Mouse (Mus musculus) liver, embryonic 12.5 days (tissue): ENCODE measurements around the gene Tbx6. TPM values are rescaled to one million over a fixed set of nuclear protein-coding genes. Genes with fewer than 3 reads are reported as not detected.

Source experiments
- ATAC-seq: fragments of 200-750 bp; cut with Nextera tagmentation; 2 replicates; pipeline ENCODE4 v1.8.0; 2017; ENCODE audit warnings: moderate number of reproducible peaks, mild to moderate bottlenecking, moderate library complexity
- H3K27ac ChIP-seq: fragments of 300-500 bp; sonication (generic); 2 replicates; pipeline ENCODE4 v1.5.1; 2016; ENCODE audit warnings: mild to moderate bottlenecking
- H3K27me3 ChIP-seq: fragments of 300-500 bp; sonication (generic); replicated peaks from 2 replicates; pipeline ENCODE4 v1.6.1; 2016; ENCODE audit warnings: mild to moderate bottlenecking, moderate library complexity
- H3K36me3 ChIP-seq: fragments of 300-500 bp; sonication (generic); 2 replicates; pipeline ENCODE4 v1.6.1; 2016; ENCODE audit warnings: mild to moderate bottlenecking, moderate library complexity
- H3K4me1 ChIP-seq: fragments of 300-500 bp; sonication (generic); 2 replicates; pipeline ENCODE4 v1.6.1; 2016
- H3K4me2 ChIP-seq: fragments of 300-500 bp; sonication (generic); 2 replicates; pipeline ENCODE4 v1.6.1; 2016; ENCODE audit warnings: mild to moderate bottlenecking, moderate library complexity
- H3K4me3 ChIP-seq: fragments of 300-500 bp; sonication (generic); 2 replicates; pipeline ENCODE4 v1.5.1; 2016; ENCODE audit warnings: mild to moderate bottlenecking, moderate library complexity
- H3K9ac ChIP-seq: fragments of 300-500 bp; sonication (generic); 2 replicates; pipeline ENCODE4 v1.6.1; 2016; ENCODE audit warnings: mild to moderate bottlenecking, moderate library complexity
- H3K9me3 ChIP-seq: fragments of 300-500 bp; sonication (generic); replicated peaks from 2 replicates; pipeline ENCODE4 v1.6.1; 2016; ENCODE audit warnings: mild to moderate bottlenecking, moderate library complexity
- WGBS: fragments of 180-500 bp; shearing (Covaris S2); methylation state at CpG from one replicate; pipeline ENCODE4 v1.1.7; 2016; ENCODE audit not compliant: insufficient replicate concordance; 5-methylcytosine and 5-hydroxymethylcytosine counted together
- polyA plus RNA-seq: library from polyadenylated mRNA; unstranded; fragments of >200 nt; fragmentation: Nextera tagmentation; extraction: Ambion mirVana; gene quantifications from 2 replicates; pipeline ENCODE4 v1.2.1, GENCODE M21; 2016

The Tbx6 gene
- polyA plus RNA-seq, 1 experiment from 2014 or later, result 0.33 TPM

- Histone ChIP-seq H3K4me1 (peaks cover 56% of the 10 kb centered on the region), H3K9me3 (no peaks in the 10 kb centered on the region), H3K9ac (no peak overlapping the region), H3K27me3 (no peaks in the 10 kb centered on the region), H3K4me2 (peak overlapping the region; percentile 92; the same call in 1 of the 2 replicates), H3K36me3 (no peaks in the 10 kb centered on the region; the same call in 1 of the 2 replicates), H3K4me3 (no peak overlapping the region), H3K27ac (peak overlapping the region; percentile 7; the same call in 1 of the 2 replicates)
- no peak for ATAC-seq
- 70% methylated on average over 4 of the region's 4 CpGs for whole genome bisulfite sequencing
Observed at GRCm38 (mm10) chr7:126807405-126807804, 26.1 kb downstream of the Tbx6 start.

GRCm38 (mm10) chr7:126808703-126809455 lies 27.6 kb downstream of the Tbx6 start:
- H3K4me2 ChIP-seq, result peak overlapping the region; percentile 92
- H3K4me1 ChIP-seq, result peaks cover 41% of the 10 kb centered on the region
- H3K4me3 ChIP-seq, result peak overlapping the region; percentile 65
- peak; percentile 88 for ATAC-seq
- H3K9ac ChIP-seq, result peak overlapping the region; percentile 78
- WGBS, result 3% methylated on average over 43 of the region's 43 CpGs
- H3K9me3 ChIP-seq, result no peaks in the 10 kb centered on the region
- no peaks in the 10 kb centered on the region; the same call in 1 of the 2 replicates for H3K36me3 ChIP-seq
- H3K27me3 ChIP-seq, result peaks cover 7% of the 10 kb centered on the region; the same call in 1 of the 2 replicates
- peak overlapping the region; percentile 78 for H3K27ac ChIP-seq

- ATAC-seq, result no peak
- H3K9me3 ChIP-seq, result no peaks in the 10 kb centered on the region
- H3K36me3 ChIP-seq, result no peaks in the 10 kb centered on the region; the same call in 1 of the 2 replicates
- 41% methylated on average over 5 of the region's 5 CpGs for WGBS
- peak overlapping the region; percentile 65; the same call in 1 of the 2 replicates for H3K4me3 ChIP-seq
- peak overlapping the region; percentile 78; the same call in 1 of the 2 replicates for H3K9ac ChIP-seq
- peaks cover 35% of the 10 kb centered on the region for H3K4me1 ChIP-seq
- H3K27ac ChIP-seq, result peak overlapping the region; percentile 78; the same call in 1 of the 2 replicates
- H3K27me3 ChIP-seq, result peaks cover 11% of the 10 kb centered on the region; the same call in 1 of the 2 replicates
- H3K4me2 ChIP-seq, result peak overlapping the region; percentile 92
Observed at GRCm38 (mm10) chr7:126809723-126810369, 28.6 kb downstream of the Tbx6 start.

- 56% methylated on average over 8 of the region's 8 CpGs for WGBS
- no peak overlapping the region for H3K4me3 ChIP-seq
- peaks cover 17% of the 10 kb centered on the region; the same call in 1 of the 2 replicates for H3K27me3 ChIP-seq
- no peaks in the 10 kb centered on the region for H3K9me3 ChIP-seq
- H3K36me3 ChIP-seq, result no peaks in the 10 kb centered on the region
- H3K27ac ChIP-seq, result no peak overlapping the region
- no peak overlapping the region for H3K4me2 ChIP-seq
- H3K9ac ChIP-seq, result no peak overlapping the region
- ATAC-seq, result no peak
- H3K4me1 ChIP-seq, result no peaks in the 10 kb centered on the region
Observed at GRCm38 (mm10) chr7:126815726-126816222, 34.5 kb downstream of the Tbx6 start.

GRCm38 (mm10) chr7:126816494-126816893 lies 35.2 kb downstream of the Tbx6 start:
- H3K9ac ChIP-seq, result no peak overlapping the region

GRCm38 (mm10) chr7:126817595-126817994 lies 36.3 kb downstream of the Tbx6 start:
- peaks cover 27% of the 10 kb centered on the region for H3K27me3 ChIP-seq
- ATAC-seq, result no peak
- H3K27ac ChIP-seq, result no peak overlapping the region
- H3K4me3 ChIP-seq, result no peak overlapping the region
- WGBS, result 69% methylated on average over 7 of the region's 7 CpGs
- no peaks in the 10 kb centered on the region for H3K9me3 ChIP-seq
- no peak overlapping the region for H3K9ac ChIP-seq
- no peak overlapping the region for H3K4me2 ChIP-seq
- no peaks in the 10 kb centered on the region for H3K36me3 ChIP-seq
- H3K4me1 ChIP-seq, result no peaks in the 10 kb centered on the region

More at GRCm38 (mm10) chr7:126816494-126816893, 35.2 kb downstream of the Tbx6 start:
- H3K4me3 ChIP-seq, result no peak overlapping the region
- no peak overlapping the region for H3K4me2 ChIP-seq
- H3K9me3 ChIP-seq, result no peaks in the 10 kb centered on the region
- no peak overlapping the region for H3K27ac ChIP-seq
- H3K4me1 ChIP-seq, result no peaks in the 10 kb centered on the region
- no peaks in the 10 kb centered on the region for H3K36me3 ChIP-seq
- ATAC-seq, result no peak
- H3K27me3 ChIP-seq, result peaks cover 19% of the 10 kb centered on the region; the same call in 1 of the 2 replicates
- 73% methylated on average over 8 of the region's 8 CpGs for WGBS

- Histone ChIP-seq H3K4me1 (peaks cover 7% of the 10 kb centered on the region; the same call in 1 of the 2 replicates), H3K27me3 (peaks cover 33% of the 10 kb centered on the region)
Observed at GRCm38 (mm10) chr7:126818818-126819217, 37.5 kb downstream of the Tbx6 start.

GRCm38 (mm10) chr7:126821835-126822511 lies 40.7 kb downstream of the Tbx6 start:
- 19% methylated on average over 7 of the region's 7 CpGs for WGBS
- H3K36me3 ChIP-seq, result no peaks in the 10 kb centered on the region
- no peak overlapping the region for H3K9ac ChIP-seq
- no peak overlapping the region for H3K4me2 ChIP-seq
- H3K4me3 ChIP-seq, result no peak overlapping the region
- H3K4me1 ChIP-seq, result peaks cover 7% of the 10 kb centered on the region; the same call in 1 of the 2 replicates
- ATAC-seq, result peak; percentile 35; the same call in 1 of the 2 replicates
- H3K9me3 ChIP-seq, result no peaks in the 10 kb centered on the region
- peaks cover 58% of the 10 kb centered on the region for H3K27me3 ChIP-seq
- H3K27ac ChIP-seq, result no peak overlapping the region

More at GRCm38 (mm10) chr7:126818818-126819217, 37.5 kb downstream of the Tbx6 start:
- no peak for ATAC-seq
- Histone ChIP-seq H3K4me2 (no peak overlapping the region), H3K36me3 (no peaks in the 10 kb centered on the region), H3K9me3 (no peaks in the 10 kb centered on the region), H3K27ac (no peak overlapping the region), H3K4me3 (no peak overlapping the region), H3K9ac (no peak overlapping the region)
- 6% methylated on average over 1 of the region's 1 CpGs for WGBS

GRCm38 (mm10) chr7:126822741-126823140 lies 41.5 kb downstream of the Tbx6 start:
- Histone ChIP-seq H3K27ac (no peak overlapping the region), H3K4me1 (peaks cover 7% of the 10 kb centered on the region; the same call in 1 of the 2 replicates), H3K9me3 (no peaks in the 10 kb centered on the region), H3K36me3 (no peaks in the 10 kb centered on the region), H3K4me2 (no peak overlapping the region), H3K27me3 (peaks cover 61% of the 10 kb centered on the region), H3K9ac (no peak overlapping the region), H3K4me3 (no peak overlapping the region)
- 23% methylated on average over 9 of the region's 9 CpGs for WGBS
- ATAC-seq, result no peak

- no peaks in the 10 kb centered on the region for H3K36me3 ChIP-seq
- 2% methylated on average over 18 of the region's 19 CpGs for WGBS
- peaks cover 7% of the 10 kb centered on the region; the same call in 1 of the 2 replicates for H3K4me1 ChIP-seq
- 0 out of 2 replicates have a peak, but pooled peaks have one; percentile 14 for ATAC-seq
- H3K9ac ChIP-seq, result no peak overlapping the region
- H3K27me3 ChIP-seq, result peaks cover 61% of the 10 kb centered on the region
- H3K4me3 ChIP-seq, result no peak overlapping the region
- no peaks in the 10 kb centered on the region for H3K9me3 ChIP-seq
- H3K27ac ChIP-seq, result no peak overlapping the region
- H3K4me2 ChIP-seq, result peak overlapping the region; percentile 43
Observed at GRCm38 (mm10) chr7:126823202-126823711, 42.0 kb downstream of the Tbx6 start.

- 18% methylated on average over 10 of the region's 10 CpGs for WGBS
- peaks cover 7% of the 10 kb centered on the region; the same call in 1 of the 2 replicates for H3K4me1 ChIP-seq
- no peak overlapping the region for H3K9ac ChIP-seq
- ATAC-seq, result no peak
- H3K36me3 ChIP-seq, result no peaks in the 10 kb centered on the region
- H3K4me2 ChIP-seq, result no peak overlapping the region
- H3K27me3 ChIP-seq, result peaks cover 68% of the 10 kb centered on the region
- no peak overlapping the region for H3K27ac ChIP-seq
- no peak overlapping the region for H3K4me3 ChIP-seq
- H3K9me3 ChIP-seq, result no peaks in the 10 kb centered on the region
Observed at GRCm38 (mm10) chr7:126823940-126824339, 42.7 kb downstream of the Tbx6 start.
